Mouse (Mus musculus): ENCODE results near the gene Cabin1. TPM values are rescaled to one million over a fixed set of nuclear protein-coding genes. Genes with fewer than 3 reads are reported as not detected.

The Cabin1 gene
- polyA plus RNA-seq, 1 experiment, result 10.8 TPM

DNA sequence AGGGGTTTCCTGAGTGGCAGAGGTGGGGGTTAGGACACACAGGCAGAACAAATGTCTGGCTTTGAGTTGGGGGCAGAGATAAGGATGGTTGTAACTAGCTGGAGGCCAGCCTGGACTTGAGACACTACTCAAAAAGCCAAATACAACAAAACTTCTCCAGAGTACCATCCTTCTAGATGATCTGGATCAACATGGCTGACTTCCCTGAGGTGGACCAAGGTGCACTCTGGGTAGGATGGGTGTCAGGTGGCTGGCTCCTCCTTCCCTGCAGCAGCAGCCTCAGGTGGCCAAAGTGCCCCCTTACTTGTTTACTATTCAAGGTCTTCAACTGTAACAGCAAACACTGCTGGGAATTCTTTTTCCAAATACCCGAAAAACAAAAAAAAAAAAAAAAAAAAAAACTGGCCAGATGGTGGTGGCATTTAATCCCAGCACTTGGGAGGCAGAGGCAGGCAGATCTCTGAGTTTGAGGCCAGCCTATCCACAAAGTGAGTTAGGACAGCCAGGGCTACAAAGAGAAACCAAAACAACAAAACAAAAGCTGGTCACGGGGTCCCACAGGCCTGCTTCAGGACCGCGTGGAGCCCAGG is 114.6 kb downstream of the Cabin1 start:
- Histone ChIP-seq H3K27me3 (ENCODE audit: control insufficient read depth) (no peaks in the 10 kb centered on the region), H3K4me1 (ENCODE audit: control insufficient read depth) (peaks cover under 1% of the 10 kb centered on the region), H3K36me3 (ENCODE audit: control insufficient read depth) (peaks cover 97% of the 10 kb centered on the region), H3K4me3 (replicated peaks) (no peak overlapping the region), H3K9me3 (ENCODE audit: control insufficient read depth, low read length) (no peaks in the 10 kb centered on the region)
- TF ChIP-seq GATA1 (IDR thresholded peaks at IDR 0.05; ENCODE audit: low read length) (no peak), TAL1 (IDR thresholded peaks at IDR 0.05; ENCODE audit: low read length) (no peak)

GRCm38 (mm10) chr10:75649001-75649400 is 115.1 kb downstream of the Cabin1 start:
- Histone ChIP-seq H3K9me3 (ENCODE audit: control insufficient read depth, low read length) (no peaks in the 10 kb centered on the region), H3K4me1 (ENCODE audit: control insufficient read depth) (peaks cover 6% of the 10 kb centered on the region), H3K27me3 (ENCODE audit: control insufficient read depth) (no peaks in the 10 kb centered on the region), H3K36me3 (ENCODE audit: control insufficient read depth) (peaks cover 92% of the 10 kb centered on the region), H3K4me3 (replicated peaks) (no peak overlapping the region)
- TF ChIP-seq TAL1 (IDR thresholded peaks at IDR 0.05; ENCODE audit: low read length) (no peak), GATA1 (IDR thresholded peaks at IDR 0.05; ENCODE audit: low read length) (no peak)

DNA sequence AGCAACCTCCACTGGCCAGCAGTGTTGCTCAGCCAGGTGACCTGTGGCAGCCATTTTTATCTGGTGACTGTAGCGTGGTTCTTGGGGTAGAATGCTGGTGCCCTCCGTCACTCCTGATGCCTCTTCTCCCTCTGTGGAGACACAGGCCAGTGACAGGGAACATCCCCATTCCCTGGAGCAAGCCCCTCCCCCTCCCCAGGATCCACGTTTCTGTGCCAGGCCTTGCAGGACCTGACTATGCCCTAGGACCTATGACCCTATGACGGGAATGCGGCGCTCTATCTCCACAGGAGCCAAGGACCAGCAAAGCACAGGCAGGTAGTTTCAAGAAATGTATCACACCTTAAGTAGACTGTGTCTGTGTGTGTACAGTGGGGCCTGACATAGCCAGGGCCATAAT is 116.0 kb downstream of the Cabin1 start:
- Histone ChIP-seq H3K9me3 (ENCODE audit: control insufficient read depth, low read length) (no peaks in the 10 kb centered on the region), H3K4me1 (ENCODE audit: control insufficient read depth) (peaks cover 15% of the 10 kb centered on the region), H3K27me3 (ENCODE audit: control insufficient read depth) (no peaks in the 10 kb centered on the region), H3K4me3 (replicated peaks) (no peak overlapping the region), H3K36me3 (ENCODE audit: control insufficient read depth) (peaks cover 83% of the 10 kb centered on the region)
- TF ChIP-seq TAL1 (IDR thresholded peaks at IDR 0.05; ENCODE audit: low read length) (no peak), GATA1 (IDR thresholded peaks at IDR 0.05; ENCODE audit: low read length) (no peak)

- no peaks in the 10 kb centered on the region for H3K9me3 ChIP-seq (ENCODE audit: control insufficient read depth, low read length)
Observed at GRCm38 (mm10) chr10:75647362-75647761, 116.8 kb downstream of the Cabin1 start.

GRCm38 (mm10) chr10:75646406-75646805 is 117.7 kb downstream of the Cabin1 start:
- Histone ChIP-seq H3K4me3 (replicated peaks) (no peak overlapping the region), H3K9me3 (ENCODE audit: control insufficient read depth, low read length) (no peaks in the 10 kb centered on the region), H3K36me3 (ENCODE audit: control insufficient read depth) (peaks cover 66% of the 10 kb centered on the region), H3K27me3 (ENCODE audit: control insufficient read depth) (no peaks in the 10 kb centered on the region), H3K4me1 (ENCODE audit: control insufficient read depth) (peaks cover 30% of the 10 kb centered on the region)
- TF ChIP-seq GATA1 (IDR thresholded peaks at IDR 0.05; ENCODE audit: low read length) (no peak), TAL1 (IDR thresholded peaks at IDR 0.05; ENCODE audit: low read length) (no peak)

More at GRCm38 (mm10) chr10:75647362-75647761, 116.8 kb downstream of the Cabin1 start:
- H3K4me3 ChIP-seq (replicated peaks), result no peak overlapping the region
- H3K27me3 ChIP-seq (ENCODE audit: control insufficient read depth), result no peaks in the 10 kb centered on the region
- H3K36me3 ChIP-seq (ENCODE audit: control insufficient read depth), result peaks cover 76% of the 10 kb centered on the region
- TF ChIP-seq TAL1 (IDR thresholded peaks at IDR 0.05; ENCODE audit: low read length), result no peak
- no peak for TF ChIP-seq GATA1 (IDR thresholded peaks at IDR 0.05; ENCODE audit: low read length)
- H3K4me1 ChIP-seq (ENCODE audit: control insufficient read depth), result peaks cover 22% of the 10 kb centered on the region

DNA sequence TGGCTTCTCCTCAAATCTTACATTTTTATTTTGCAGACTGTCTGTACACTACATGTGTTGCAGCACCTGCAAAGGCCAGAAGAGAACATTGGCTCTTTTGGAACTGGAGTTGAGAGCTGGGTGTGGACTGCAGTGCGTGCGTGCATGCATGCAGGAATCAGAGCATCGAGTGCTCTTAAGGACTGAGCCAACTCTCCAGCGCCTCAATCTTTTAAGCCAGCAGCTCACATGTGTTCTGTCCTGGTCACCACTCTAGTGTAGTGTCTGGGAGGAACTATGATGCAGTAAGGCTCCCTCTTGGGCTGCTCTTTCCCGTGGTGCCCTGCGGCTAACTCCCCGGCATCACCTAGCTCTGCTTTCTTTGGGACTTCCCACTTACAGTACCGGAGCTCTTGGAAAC is 118.5 kb downstream of the Cabin1 start:
- Histone ChIP-seq H3K4me1 (ENCODE audit: control insufficient read depth) (peaks cover 30% of the 10 kb centered on the region), H3K9me3 (ENCODE audit: control insufficient read depth, low read length) (no peaks in the 10 kb centered on the region), H3K27me3 (ENCODE audit: control insufficient read depth) (no peaks in the 10 kb centered on the region), H3K36me3 (ENCODE audit: control insufficient read depth) (peaks cover 58% of the 10 kb centered on the region), H3K4me3 (replicated peaks) (no peak overlapping the region)
- TF ChIP-seq TAL1 (IDR thresholded peaks at IDR 0.05; ENCODE audit: low read length), result no peak
- no peak for TF ChIP-seq GATA1 (IDR thresholded peaks at IDR 0.05; ENCODE audit: low read length)

GRCm38 (mm10) chr10:75643741-75644343 is 120.3 kb downstream of the Cabin1 start, which contains the start of gene Susd2:
Gene Susd2, minus strand, starts transcription at chr10:75644008.
- H3K36me3 ChIP-seq (ENCODE audit: control insufficient read depth), result peaks cover 41% of the 10 kb centered on the region
- TF ChIP-seq GATA1 (IDR thresholded peaks at IDR 0.05; ENCODE audit: low read length) (no peak), TAL1 (IDR thresholded peaks at IDR 0.05; ENCODE audit: low read length) (no peak)
- H3K4me1 ChIP-seq (ENCODE audit: control insufficient read depth), result peaks cover 30% of the 10 kb centered on the region

DNA sequence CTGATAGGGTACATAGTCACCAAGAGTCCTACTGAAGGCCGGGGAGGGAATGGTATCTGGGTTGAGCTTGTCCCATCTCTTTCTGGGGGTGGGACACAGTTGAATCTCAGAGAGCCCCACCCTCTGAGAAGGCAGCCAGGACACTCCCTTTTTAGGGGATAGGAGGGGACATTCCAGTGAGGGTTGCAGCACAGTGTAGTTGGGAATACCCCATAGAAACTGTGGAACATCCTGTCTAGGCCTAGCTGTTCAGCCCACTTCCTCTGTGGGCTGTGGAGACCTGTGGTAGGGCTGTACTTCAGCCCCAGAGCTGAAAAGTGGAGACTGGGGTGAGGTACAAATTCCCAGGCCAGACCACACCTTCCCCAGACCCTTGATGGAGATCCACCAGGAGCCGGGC is 121.2 kb downstream of the Cabin1 start:
- H3K36me3 ChIP-seq (ENCODE audit: control insufficient read depth), result peaks cover 32% of the 10 kb centered on the region
- H3K4me1 ChIP-seq (ENCODE audit: control insufficient read depth), result peaks cover 30% of the 10 kb centered on the region
- H3K4me3 ChIP-seq (replicated peaks), result no peak overlapping the region
- peaks cover 3% of the 10 kb centered on the region; the same call in 1 of the 2 replicates for H3K27me3 ChIP-seq (ENCODE audit: control insufficient read depth)
- TF ChIP-seq GATA1 (IDR thresholded peaks at IDR 0.05; ENCODE audit: low read length) (no peak), TAL1 (IDR thresholded peaks at IDR 0.05; ENCODE audit: low read length) (no peak)
- no peaks in the 10 kb centered on the region for H3K9me3 ChIP-seq (ENCODE audit: control insufficient read depth, low read length)

More at GRCm38 (mm10) chr10:75643741-75644343, 120.3 kb downstream of the Cabin1 start, which contains the start of gene Susd2:
- Histone ChIP-seq H3K4me3 (replicated peaks) (no peak within 1 kb of the TSS), H3K27me3 (ENCODE audit: control insufficient read depth) (no peaks in the 10 kb centered on the region), H3K9me3 (ENCODE audit: control insufficient read depth, low read length) (no peaks in the 10 kb centered on the region)

DNA sequence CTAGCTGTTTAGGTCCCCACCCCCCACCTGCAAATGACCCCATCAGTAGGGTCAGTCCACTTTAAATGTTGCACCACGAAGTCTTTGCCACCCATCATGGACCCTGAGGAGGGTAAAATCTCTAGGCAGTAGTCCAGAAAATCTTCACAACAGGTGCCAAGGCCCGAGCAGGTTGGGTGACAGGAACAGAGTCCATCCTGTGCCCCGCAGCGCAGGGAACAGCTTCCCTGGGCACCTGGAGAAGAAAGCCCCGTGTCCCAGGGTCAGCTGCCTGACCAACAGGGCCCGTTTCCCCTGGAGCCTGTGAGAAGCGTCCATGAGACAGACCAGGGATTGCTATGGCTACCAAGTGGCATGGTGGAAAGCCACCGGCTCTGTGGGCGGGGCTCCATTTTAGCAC is 121.7 kb downstream of the Cabin1 start:
- Histone ChIP-seq H3K4me1 (ENCODE audit: control insufficient read depth) (peaks cover 30% of the 10 kb centered on the region), H3K27me3 (ENCODE audit: control insufficient read depth) (peaks cover 3% of the 10 kb centered on the region; the same call in 1 of the 2 replicates), H3K9me3 (ENCODE audit: control insufficient read depth, low read length) (no peaks in the 10 kb centered on the region), H3K4me3 (replicated peaks) (no peak overlapping the region), H3K36me3 (ENCODE audit: control insufficient read depth) (peaks cover 27% of the 10 kb centered on the region)
- TF ChIP-seq GATA1 (IDR thresholded peaks at IDR 0.05; ENCODE audit: low read length), result no peak
- TF ChIP-seq TAL1 (IDR thresholded peaks at IDR 0.05; ENCODE audit: low read length), result no peak

Measured in erythroblast, embryonic 14.5 days (primary cell).